Comparison of ENCODE assay signal across 17 mouse cellular contexts in genomic region chr11:119600286-119600685, GRCm38 (mm10). TPM values are rescaled to one million over a fixed set of nuclear protein-coding genes. Genes with fewer than 3 reads are reported as not detected.
DNase-seq lines count a peak whose midpoint lies in the region; ATAC-seq and TF ChIP-seq lines count a peak whose summit lies in the region.
"Had no signal": no experiment of that assay in that cellular context is flagged by ENCODE, and none has a peak within 500 bp of the region (broad histone marks: within the 10 kb centered on the region; RNA-seq: fewer than 3 reads in every experiment).

No protein-coding gene starts in this region.

- intact Hi-C loops in heart, postnatal 14 days (cut with DNase I), result loop anchor here (5.0 kb wide), 1 partner anchor 132 kb away; no protein-coding TSS in a partner anchor

- no peaks in the 10 kb centered on the region for H3K9me3 ChIP-seq in forebrain, postnatal 0 days (ENCODE audit: low read length)
- H3K9me3 ChIP-seq in forebrain, embryonic 12.5 days, result no peaks in the 10 kb centered on the region
- H3K9me3 ChIP-seq in liver, embryonic 14.5 days (ENCODE audit: control insufficient read depth, low read length), result no peaks in the 10 kb centered on the region
- no peaks in the 10 kb centered on the region for H3K9me3 ChIP-seq in liver, embryonic 11.5 days (ENCODE audit: control insufficient read depth, low read length)
- H3K9me3 ChIP-seq in MEL (replicated peaks; ENCODE audit: insufficient read depth, low read length), result no peaks in the 10 kb centered on the region
- H3K9me3 ChIP-seq: hindbrain, embryonic 10.5 days; kidney, embryonic 15.5 days; limb, embryonic 12.5 days; liver, embryonic 15.5 days had no signal

- TF ChIP-seq CTCF in forebrain, postnatal 0 days (IDR thresholded peaks at IDR 0.05; ENCODE audit: low read depth), result 0 out of 2 replicates have a peak, but pooled peaks have one; percentile 5
- peak; percentile 26; the same call in 1 of the 2 replicates for TF ChIP-seq CTCF in liver, embryonic 14.5 days (IDR thresholded peaks at IDR 0.05; ENCODE audit: low read depth)
- TF ChIP-seq CTCF in MEL (IDR thresholded peaks at IDR 0.05 in 2 of 3, conservative IDR thresholded peaks at IDR 0.05 in 1 of 3; ENCODE audit: control insufficient read depth in 1 of 3, insufficient read depth in 1 of 3, low read depth in 2 of 3, low read length in 3 of 3, poor library complexity in 1 of 3, severe bottlenecking in 1 of 3), result peak; percentile 20 to 49 (median 47); a peak in 5 of 6 replicates

- no peaks in the 10 kb centered on the region for H3K27me3 ChIP-seq in forebrain, postnatal 0 days (ENCODE audit: insufficient read depth, low read length)
- no peaks in the 10 kb centered on the region for H3K27me3 ChIP-seq in forebrain, embryonic 12.5 days
- H3K27me3 ChIP-seq in liver, embryonic 14.5 days (ENCODE audit: control insufficient read depth, insufficient read depth, low read length), result no peaks in the 10 kb centered on the region
- peaks cover 5% of the 10 kb centered on the region; the same call in 1 of the 2 replicates for H3K27me3 ChIP-seq in liver, embryonic 11.5 days (replicated peaks; ENCODE audit: control insufficient read depth, insufficient read depth, low read length)
- H3K27me3 ChIP-seq in MEL (ENCODE audit: control insufficient read depth in 1 of 2, insufficient read depth in 2 of 2, low read length in 2 of 2), result peaks cover 2 to 12% of the 10 kb centered on the region in 2 experiments; a peak in 3 of 4 replicates
- H3K27me3 ChIP-seq: kidney, embryonic 15.5 days; Patski had no signal

- H3K4me1 ChIP-seq in forebrain, postnatal 0 days (ENCODE audit: insufficient read depth), result peaks cover 8% of the 10 kb centered on the region; the same call in 1 of the 2 replicates
- peaks cover 13% of the 10 kb centered on the region for H3K4me1 ChIP-seq in forebrain, embryonic 12.5 days
- H3K4me1 ChIP-seq in liver, embryonic 14.5 days (replicated peaks; ENCODE audit: control insufficient read depth in 2 of 2, insufficient read depth in 2 of 2, low read length in 1 of 2), result peaks cover 9 to 13% of the 10 kb centered on the region in 2 experiments
- H3K4me1 ChIP-seq in liver, embryonic 11.5 days (replicated peaks; ENCODE audit: control insufficient read depth, insufficient read depth, low read length), result peaks cover 11% of the 10 kb centered on the region
- H3K4me1 ChIP-seq in MEL (ENCODE audit: control insufficient read depth in 1 of 2, insufficient read depth in 2 of 2, low read length in 2 of 2), result peaks cover 0 to 7% of the 10 kb centered on the region in 2 experiments; a peak in 3 of 4 replicates

- H3K4me3 ChIP-seq in forebrain, postnatal 0 days (ENCODE audit: low read depth, low read length), result no peak overlapping the region
- H3K4me3 ChIP-seq in forebrain, embryonic 12.5 days (replicated peaks), result no peak overlapping the region
- no peak overlapping the region for H3K4me3 ChIP-seq in liver, embryonic 14.5 days (ENCODE audit: insufficient read depth in 1 of 2, low read depth in 2 of 2, low read length in 2 of 2)
- no peak overlapping the region for H3K4me3 ChIP-seq in liver, embryonic 11.5 days (ENCODE audit: low read depth, low read length)
- no peak overlapping the region for H3K4me3 ChIP-seq in MEL (ENCODE audit: control insufficient read depth in 1 of 2, insufficient read depth in 1 of 2, low read depth in 2 of 2, low read length in 2 of 2)
- H3K4me3 ChIP-seq: hindbrain, embryonic 10.5 days; kidney, embryonic 15.5 days; limb, embryonic 12.5 days; liver, embryonic 15.5 days had no signal

- TF ChIP-seq EP300 in liver, embryonic 14.5 days (IDR thresholded peaks at IDR 0.05; ENCODE audit: low read depth), result no peak
- TF ChIP-seq EP300 in MEL (IDR thresholded peaks at IDR 0.05; ENCODE audit: low read depth in 1 of 2, low read length in 2 of 2), result no peak

- WGBS in forebrain, postnatal 0 days, result 85% methylated on average over 1 of the region's 1 CpGs
- WGBS in forebrain, embryonic 12.5 days, result 81% methylated on average over 1 of the region's 1 CpGs
- 66% methylated on average over 1 of the region's 1 CpGs for WGBS in liver, embryonic 14.5 days (ENCODE audit: insufficient replicate concordance)
- 73% methylated on average over 1 of the region's 1 CpGs for WGBS in liver, embryonic 11.5 days

- H3K9ac ChIP-seq in forebrain, postnatal 0 days, result no peak overlapping the region
- H3K9ac ChIP-seq in forebrain, embryonic 12.5 days, result no peak overlapping the region
- H3K9ac ChIP-seq in liver, embryonic 14.5 days (replicated peaks), result no peak overlapping the region
- no peak overlapping the region for H3K9ac ChIP-seq in liver, embryonic 11.5 days (ENCODE audit: low read depth, low read length)
- H3K9ac ChIP-seq in MEL (ENCODE audit: control insufficient read depth, low read depth, low read length, poor library complexity, severe bottlenecking), result no peak overlapping the region
- H3K9ac ChIP-seq: kidney, embryonic 15.5 days; limb, embryonic 12.5 days; liver, embryonic 15.5 days had no signal

- no peak for ATAC-seq in forebrain, postnatal 0 days
- no peak for ATAC-seq in forebrain, embryonic 12.5 days (ENCODE audit: low FRiP score)
- ATAC-seq in liver, embryonic 14.5 days (ENCODE audit: insufficient read depth), result no peak
- no peak for ATAC-seq in liver, embryonic 11.5 days (replicated peaks; ENCODE audit: low FRiP score)
- ATAC-seq in inflammation-experienced regulatory T-cells, adult 6 months, result no peak
- ATAC-seq: Patski had no signal

- peaks cover 20% of the 10 kb centered on the region for H3K79me2 ChIP-seq in MEL (ENCODE audit: control insufficient read depth, insufficient read depth, low read length, poor library complexity)

- no peak for DNase-seq in forebrain, postnatal 0 days
- DNase-seq in liver, embryonic 14.5 days (ENCODE audit: low read depth in 3 of 3, low spot score in 3 of 3), result no peak
- DNase-seq in liver, embryonic 11.5 days (ENCODE audit: low spot score), result no peak
- DNase-seq in MEL (ENCODE audit: low read depth, low spot score), result peak; percentile 42
- peak; percentile 32 for DNase-seq in naive thymus-derived CD4-positive, alpha-beta T cell, adult 2 months (ENCODE audit: low read depth)
- no peak for DNase-seq in heart, postnatal 14 days
- DNase-seq: adrenal gland, postnatal 36 days; cerebellum, adult 2 months; gastrocnemius, postnatal 25 days; thymus, postnatal 25 days had no signal

- H3K36me3 ChIP-seq in forebrain, postnatal 0 days (ENCODE audit: insufficient read depth), result no peaks in the 10 kb centered on the region
- H3K36me3 ChIP-seq in forebrain, embryonic 12.5 days (replicated peaks), result no peaks in the 10 kb centered on the region
- no peaks in the 10 kb centered on the region for H3K36me3 ChIP-seq in liver, embryonic 14.5 days (replicated peaks; ENCODE audit: control insufficient read depth, insufficient read depth, low read depth)
- no peaks in the 10 kb centered on the region for H3K36me3 ChIP-seq in liver, embryonic 11.5 days (ENCODE audit: control insufficient read depth, insufficient read depth, low read length)
- peaks cover 0 to 15% of the 10 kb centered on the region in 2 experiments; a peak in 2 of 4 replicates for H3K36me3 ChIP-seq in MEL (ENCODE audit: control insufficient read depth in 1 of 2, insufficient read depth in 2 of 2, low read length in 2 of 2)
- H3K36me3 ChIP-seq: hindbrain, embryonic 10.5 days; kidney, embryonic 15.5 days; limb, embryonic 12.5 days; liver, embryonic 15.5 days had no signal

- TF ChIP-seq RAD21 in MEL (IDR thresholded peaks at IDR 0.05; ENCODE audit: low read depth, low read length), result peak; percentile 21

- no peak overlapping the region for H3K4me2 ChIP-seq in forebrain, postnatal 0 days (ENCODE audit: low read depth)
- no peak overlapping the region for H3K4me2 ChIP-seq in forebrain, embryonic 12.5 days
- no peak overlapping the region for H3K4me2 ChIP-seq in liver, embryonic 14.5 days (ENCODE audit: low read depth)
- H3K4me2 ChIP-seq in liver, embryonic 11.5 days, result no peak overlapping the region
- H3K4me2 ChIP-seq: kidney, embryonic 15.5 days; limb, embryonic 12.5 days; liver, embryonic 15.5 days had no signal

- H3K27ac ChIP-seq in forebrain, postnatal 0 days (ENCODE audit: low read depth, low read length), result no peak overlapping the region
- H3K27ac ChIP-seq in forebrain, embryonic 12.5 days, result no peak overlapping the region
- H3K27ac ChIP-seq in liver, embryonic 14.5 days, result no peak overlapping the region
- H3K27ac ChIP-seq in liver, embryonic 11.5 days (ENCODE audit: low read depth, low read length), result no peak overlapping the region
- H3K27ac ChIP-seq in MEL (ENCODE audit: control insufficient read depth, low read depth, low read length), result no peak overlapping the region
- H3K27ac ChIP-seq: hindbrain, embryonic 10.5 days; kidney, embryonic 15.5 days; limb, embryonic 12.5 days; liver, embryonic 15.5 days had no signal

- TF ChIP-seq POLR2A in MEL (IDR thresholded peaks at IDR 0.05; ENCODE audit: control insufficient read depth in 1 of 2, insufficient read depth in 1 of 2, low read depth in 1 of 2, low read length in 2 of 2, poor library complexity in 1 of 2), result no peak

RNA-seq across cellular contexts. Expression of gene Rptor, which starts 2.4 kb away (rescaled TPM):
- 38.4 and 46.7 TPM in 2 replicates for total RNA-seq in forebrain, postnatal 0 days (2014; rRNA removed)
- 5.0 and 8.0 TPM in 2 replicates for polyA plus RNA-seq in forebrain, postnatal 0 days (2015; fragmentation: Nextera tagmentation; extraction: Ambion mirVana)
- polyA plus RNA-seq in forebrain, embryonic 12.5 days (2016; fragmentation: Nextera tagmentation; extraction: Ambion mirVana), result 15.8 and 16.1 TPM in 2 replicates
- polyA plus RNA-seq in liver, embryonic 14.5 days (2012; rRNA removed), result 5.7 and 5.8 TPM in 2 replicates
- polyA plus RNA-seq in liver, embryonic 14.5 days (2014; fragmentation: Nextera tagmentation; extraction: Ambion mirVana), result 3.7 and 4.1 TPM in 2 replicates
- 11.8 and 13.2 TPM in 2 replicates for polyA plus RNA-seq in liver, embryonic 11.5 days (2014; fragmentation: Nextera tagmentation; extraction: Ambion mirVana)
- total RNA-seq in MEL (2012; rRNA removed), result 32.0 and 34.9 TPM in 2 replicates
- 10 to 100 TPM in 1 of 2 experiments, not detected in 1; 33.9 TPM for polyA plus RNA-seq in MEL (2012; ENCODE audit: insufficient read depth in 1 of 2, insufficient read length in 2 of 2, low read depth in 1 of 2, low replicate concordance in 2 of 2, missing spikeins in 1 of 2)
- 10 to 100 TPM; 10.3 to 15.9 (median 10.5) TPM for polyA plus RNA-seq in inflammation-experienced regulatory T-cells, adult 6 months (2017; shearing (Covaris generic))
- 10 to 100 TPM; 34.4 to 34.8 TPM for total RNA-seq in heart, postnatal 14 days (2021)

RNA-seq across cellular contexts. Expression of gene Nptx1, which starts 52.7 kb away (rescaled TPM):
- total RNA-seq in forebrain, postnatal 0 days (2014; rRNA removed), result 10.0 and 14.2 TPM in 2 replicates
- polyA plus RNA-seq in forebrain, postnatal 0 days (2015; fragmentation: Nextera tagmentation; extraction: Ambion mirVana), result 5.1 and 6.9 TPM in 2 replicates
- polyA plus RNA-seq in forebrain, embryonic 12.5 days (2016; fragmentation: Nextera tagmentation; extraction: Ambion mirVana), result 4.0 and 4.8 TPM in 2 replicates
- polyA plus RNA-seq in liver, embryonic 14.5 days (2012; rRNA removed), result 0.01 TPM in 1 of 2 replicates, not detected in the other
- polyA plus RNA-seq in liver, embryonic 14.5 days (2014; fragmentation: Nextera tagmentation; extraction: Ambion mirVana), result 0.06 TPM in 1 of 2 replicates, not detected in the other
- 0.23 and 0.34 TPM in 2 replicates for polyA plus RNA-seq in liver, embryonic 11.5 days (2014; fragmentation: Nextera tagmentation; extraction: Ambion mirVana)
- not detected in 2 replicates for total RNA-seq in MEL (2012; rRNA removed)
- polyA plus RNA-seq in MEL (2012; ENCODE audit: insufficient read depth in 1 of 2, insufficient read length in 2 of 2, low read depth in 1 of 2, low replicate concordance in 2 of 2, missing spikeins in 1 of 2), result not detected
- polyA plus RNA-seq in inflammation-experienced regulatory T-cells, adult 6 months (2017; shearing (Covaris generic)), result not detected
- under 1 TPM; 0.29 to 0.55 TPM for total RNA-seq in heart, postnatal 14 days (2021)
- polyA plus RNA-seq: liver, embryonic 15.5 days had no signal

Comparison
In these comparisons a context has a peak if more than half of its experiments do, and no peak if none do; other contexts are left out.
1. DNase-seq: peak in MEL (single experiment) and naive thymus-derived CD4-positive, alpha-beta T cell, adult 2 months (single experiment); none in forebrain, postnatal 0 days (single experiment), liver, embryonic 14.5 days (0 of 3), liver, embryonic 11.5 days (single experiment) and heart, postnatal 14 days (0 of 2).
2. Peak in every context shown above with its lines, with median percentiles within 50 percentile points of each other: CTCF ChIP-seq.